Mouse (Mus musculus): ENCODE results near the gene Lrrn2.

The Lrrn2 gene

DNA sequence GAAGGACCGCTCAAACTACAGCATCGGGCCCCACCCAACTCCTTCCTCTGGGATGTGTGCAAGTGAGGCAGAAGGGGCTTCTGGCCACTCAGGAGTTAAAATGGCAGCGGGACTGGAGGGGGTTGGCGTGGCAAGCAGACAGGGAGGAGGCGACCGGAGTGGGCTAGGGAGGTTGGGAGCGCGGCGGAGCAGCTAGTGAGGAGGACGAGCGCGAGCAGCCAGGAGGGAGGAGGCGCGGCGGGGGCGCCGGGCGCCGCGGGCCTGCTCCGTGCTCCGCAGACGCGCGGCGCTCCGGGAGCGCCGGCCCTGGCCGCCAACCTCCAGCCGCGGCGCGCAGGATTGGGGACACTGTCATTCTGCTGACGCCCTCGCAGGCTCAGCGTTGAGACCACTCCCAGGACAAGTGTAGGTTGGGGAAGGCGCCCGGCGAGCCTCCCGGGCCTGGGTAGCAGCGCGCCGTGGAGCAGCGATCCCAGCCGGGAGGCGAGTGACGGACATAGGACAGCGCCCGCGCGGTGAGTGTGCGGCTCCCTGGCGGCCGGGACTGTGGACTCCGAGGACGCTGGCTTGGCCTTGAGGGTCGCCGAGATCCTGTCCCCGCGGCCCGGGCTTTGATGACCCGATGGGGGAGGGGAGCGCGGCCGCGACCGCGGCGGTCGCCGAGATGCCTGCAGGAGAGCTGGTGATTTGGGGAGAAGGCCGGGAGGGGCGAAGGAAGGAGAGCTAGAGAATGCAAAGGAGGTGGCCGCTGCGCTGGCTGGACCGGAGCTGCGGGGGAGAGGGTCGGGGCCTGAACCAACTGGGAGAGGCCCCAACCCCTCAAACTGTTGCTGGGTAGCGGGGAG lies at the start of gene Lrrn2:
TSS of gene Lrrn2 (plus strand) at position 113 of the 845 bp plus-strand sequence.
- DNase-seq (ENCODE audit: low read depth, low spot score), result no peak

DNA sequence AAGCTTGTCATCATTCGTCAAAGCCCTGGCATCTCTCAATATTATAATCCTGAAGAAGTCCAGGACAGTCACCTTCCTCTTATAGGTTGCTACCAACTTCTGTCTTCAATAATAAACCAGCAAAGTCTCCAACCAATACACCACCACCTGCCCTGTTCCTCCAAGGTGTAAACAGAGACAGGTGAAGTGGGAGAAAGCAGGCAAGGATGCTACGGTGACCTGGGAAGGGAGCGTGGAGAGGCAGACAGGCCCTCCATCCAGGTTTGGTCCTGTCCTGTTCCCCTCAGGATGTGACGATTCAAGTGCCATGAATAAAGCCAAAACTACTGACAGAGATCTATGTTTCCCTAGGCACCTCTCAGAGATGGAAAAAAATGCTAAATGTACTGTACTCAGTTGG lies 48.1 kb upstream of the Lrrn2 start:
- DNase-seq (ENCODE audit: low read depth, low spot score), result no peak

DNA sequence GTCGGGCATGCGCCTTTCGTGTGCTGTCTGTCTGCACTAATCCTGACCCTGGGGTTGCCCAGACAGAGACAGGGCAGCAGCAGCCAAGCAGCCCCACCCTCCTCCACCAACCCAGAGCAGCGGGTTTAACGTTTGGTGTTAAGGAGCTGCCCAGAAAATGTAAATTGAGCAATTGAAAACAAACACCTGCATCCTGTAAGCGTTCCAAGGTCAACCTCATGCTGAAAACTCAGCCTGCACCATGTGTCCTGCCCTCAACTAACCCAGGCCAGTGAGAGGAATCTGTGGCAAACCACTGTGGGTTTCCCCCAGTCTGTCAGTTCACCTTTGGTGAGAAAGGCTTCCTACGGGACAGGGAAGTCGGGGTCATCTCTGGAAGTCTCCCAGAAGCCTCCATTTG lies 46.0 kb upstream of the Lrrn2 start:
- no peak for DNase-seq (ENCODE audit: low read depth, low spot score)

DNA sequence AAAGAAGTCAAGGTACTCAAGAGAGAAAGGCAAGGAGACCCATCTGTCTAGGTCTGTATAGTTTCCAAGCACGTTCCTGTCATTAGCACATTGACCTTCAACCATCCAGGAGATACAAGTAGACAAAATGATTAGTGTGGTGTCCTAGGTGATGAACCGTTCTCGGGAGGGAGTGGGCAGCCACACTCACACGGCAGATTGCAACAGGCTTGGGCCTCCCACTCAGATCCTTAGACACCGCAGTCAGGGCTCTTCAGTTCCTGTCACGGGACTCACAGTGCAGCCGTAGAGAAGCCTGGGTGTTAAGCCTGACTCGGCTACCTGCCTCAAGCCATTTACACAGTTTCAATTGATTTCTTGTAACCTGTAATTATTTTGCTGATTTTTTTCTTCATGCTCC lies 43.2 kb upstream of the Lrrn2 start:
- no peak for DNase-seq (ENCODE audit: low read depth, low spot score)

DNA sequence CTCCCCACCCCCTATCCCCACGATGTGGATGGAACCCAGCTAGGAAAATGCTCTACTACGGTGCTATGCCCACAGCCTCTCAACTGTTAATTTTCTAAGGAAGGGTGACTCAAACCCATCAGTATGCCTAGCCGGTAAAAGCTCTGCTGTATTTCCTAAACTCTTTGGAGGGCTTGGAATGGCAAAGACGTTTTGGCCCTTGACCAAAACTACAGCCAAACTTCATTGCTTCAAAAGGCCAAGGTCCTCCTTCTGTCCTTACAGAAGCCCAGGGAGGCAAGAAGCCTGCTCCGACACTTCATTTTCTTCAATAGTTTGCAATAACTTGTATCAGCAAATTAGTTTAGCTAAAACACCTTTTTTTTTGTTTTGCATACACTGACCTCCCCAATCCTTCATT lies 42.4 kb upstream of the Lrrn2 start:
- no peak for DNase-seq (ENCODE audit: low read depth, low spot score)

DNA sequence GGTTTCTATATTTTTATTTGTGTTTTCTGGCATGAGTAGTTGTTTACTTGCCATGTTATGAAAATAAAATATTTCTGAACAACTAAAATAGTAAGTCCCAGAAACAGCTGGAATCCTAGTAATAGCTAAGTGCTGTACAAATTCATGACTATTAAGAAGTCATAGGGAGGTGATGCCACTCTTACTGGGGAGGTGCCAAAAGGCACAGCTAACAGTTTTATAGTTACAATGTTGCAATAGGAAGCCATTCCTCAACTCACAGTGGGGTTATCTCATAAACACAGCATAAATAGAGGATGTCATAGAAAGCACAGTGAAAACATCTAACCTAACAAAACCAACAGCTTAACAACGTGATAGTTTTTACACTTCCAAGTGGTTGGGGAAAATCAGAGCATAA lies 41.7 kb upstream of the Lrrn2 start:
- DNase-seq (ENCODE audit: low read depth, low spot score), result no peak

DNA sequence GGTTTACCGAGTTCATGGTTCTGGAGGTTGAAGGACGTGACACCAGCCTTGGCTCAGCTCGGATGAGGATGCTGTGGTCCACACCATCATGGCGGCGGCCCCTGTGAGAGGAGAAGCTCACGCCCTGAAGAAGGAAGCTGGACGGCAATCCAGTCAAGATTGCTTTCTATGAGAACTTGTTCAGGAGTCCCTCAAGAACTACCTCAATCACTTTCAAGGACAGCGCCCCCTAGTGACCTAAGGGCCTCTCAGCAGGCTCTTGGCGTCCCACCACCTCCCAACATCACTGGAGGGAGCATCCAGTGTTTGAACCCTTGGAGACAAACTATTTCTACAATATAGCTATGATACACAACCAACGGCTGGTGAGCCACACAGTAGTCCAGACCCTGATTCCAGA lies 36.5 kb upstream of the Lrrn2 start:
- no peak for DNase-seq (ENCODE audit: low read depth, low spot score)

DNA sequence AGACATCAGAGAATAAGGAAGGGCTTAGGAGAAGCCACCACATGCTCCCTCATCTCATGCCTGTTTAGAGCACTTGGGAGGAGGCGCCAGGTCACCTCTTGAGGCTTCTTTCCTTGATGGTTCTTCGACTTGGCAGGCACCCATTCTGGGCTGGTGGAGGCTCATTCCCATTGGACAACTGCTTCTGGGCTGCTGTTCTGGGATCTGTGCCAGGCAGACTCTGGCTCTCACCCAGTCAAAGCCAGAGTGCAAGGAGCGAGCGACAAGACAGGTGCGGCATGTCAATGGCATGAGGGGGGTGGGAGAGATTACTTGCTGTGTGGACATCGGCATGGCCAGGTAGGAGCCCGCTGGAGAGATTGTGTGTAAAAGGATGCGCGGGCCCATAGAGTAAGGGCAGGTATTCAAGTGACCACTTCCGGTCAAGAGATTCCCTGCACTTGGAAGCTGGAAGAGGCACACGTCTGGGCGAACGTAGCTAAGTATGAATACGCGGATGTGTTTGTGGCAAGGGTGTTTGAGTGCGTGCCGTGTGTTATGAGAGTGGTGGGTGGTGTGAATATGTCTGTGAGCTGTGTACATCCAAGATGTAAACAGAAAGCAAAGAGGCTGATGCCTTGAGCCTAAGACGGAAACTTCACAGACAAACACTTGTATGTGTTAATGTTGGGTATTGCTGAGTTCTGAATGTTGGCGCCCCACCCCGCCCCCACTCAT lies 35.8 kb upstream of the Lrrn2 start:
- no peak for DNase-seq (ENCODE audit: low read depth, low spot score)

DNA sequence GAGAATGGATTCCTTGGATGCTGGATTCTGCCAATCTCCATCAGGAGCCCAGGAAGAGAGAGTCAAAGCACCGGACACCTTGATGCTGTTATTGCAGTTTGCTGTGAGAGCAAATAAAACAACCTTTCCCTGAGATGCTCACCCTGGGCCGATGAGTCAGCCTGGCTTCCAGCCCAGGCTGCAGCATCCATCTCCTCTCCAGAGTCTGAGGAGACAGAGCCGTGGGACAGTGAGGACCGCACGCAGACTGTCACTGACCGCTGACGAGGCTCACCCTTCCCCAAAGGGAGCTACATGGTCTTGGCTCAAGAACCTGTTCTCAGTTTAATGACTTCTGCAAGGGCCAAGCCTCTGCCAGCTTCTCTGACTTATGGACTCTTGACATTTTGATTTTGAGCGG lies 34.3 kb upstream of the Lrrn2 start:
- DNase-seq (ENCODE audit: low read depth, low spot score), result no peak

DNA sequence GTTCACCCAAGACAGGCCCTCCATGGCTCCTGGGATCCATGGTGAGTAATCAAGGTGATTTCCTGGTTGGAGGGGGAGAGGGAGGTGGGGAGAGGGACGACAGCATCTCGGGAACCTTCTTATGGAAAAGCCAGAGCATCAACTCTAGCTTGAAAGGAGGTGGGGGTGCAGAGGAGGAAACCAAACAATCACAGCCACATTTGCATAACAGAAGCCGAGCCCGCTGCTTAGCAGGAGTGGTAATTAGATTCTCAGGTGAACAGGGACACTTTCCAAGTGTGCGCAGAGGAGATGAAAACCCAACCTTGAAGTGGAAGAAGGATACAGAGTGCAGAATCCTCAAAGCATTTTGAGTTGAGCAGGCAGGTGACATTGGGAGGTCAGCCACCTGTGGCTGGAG lies 29.3 kb upstream of the Lrrn2 start:
- no peak for DNase-seq (ENCODE audit: low read depth, low spot score)

DNA sequence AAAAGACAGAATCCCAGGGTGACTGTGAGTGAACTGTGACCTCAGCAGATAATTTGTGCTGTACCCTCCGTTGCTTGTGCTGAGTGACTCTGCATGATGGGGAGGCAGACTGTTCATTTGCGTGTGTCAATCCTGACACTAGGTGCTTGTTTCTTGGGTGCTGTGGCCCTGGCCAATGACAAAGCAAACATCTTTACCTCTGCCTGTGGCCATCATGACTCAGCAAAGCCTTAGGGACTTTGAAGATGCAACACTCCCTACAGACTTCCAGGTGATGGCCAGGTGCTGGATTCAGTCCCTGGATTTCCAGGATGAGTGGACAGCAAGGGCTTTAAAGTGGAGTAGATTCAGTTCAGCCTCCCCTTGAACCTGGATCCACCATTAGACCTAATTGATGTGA lies 28.8 kb upstream of the Lrrn2 start:
- DNase-seq (ENCODE audit: low read depth, low spot score), result no peak

DNA sequence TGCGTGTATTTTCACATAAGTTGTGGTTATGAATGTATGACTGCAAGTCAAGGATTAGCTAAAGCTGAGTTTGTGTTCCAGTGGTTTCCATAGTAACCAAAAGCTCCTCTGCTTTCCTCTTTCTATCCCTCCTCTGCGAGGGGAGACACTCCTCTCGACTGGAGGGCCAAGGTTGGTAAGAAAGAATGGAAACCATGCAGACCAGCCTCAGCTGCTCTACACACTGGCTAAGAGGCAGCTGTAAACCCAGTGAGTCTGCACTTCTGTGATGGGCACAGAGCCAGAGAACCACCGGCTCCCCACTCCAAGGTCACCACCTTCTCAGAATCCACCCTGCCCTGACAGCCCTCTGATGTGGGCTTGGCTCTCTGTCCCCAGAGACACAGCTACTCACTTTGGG lies 28.3 kb upstream of the Lrrn2 start:
- no peak for DNase-seq (ENCODE audit: low read depth, low spot score)

DNA sequence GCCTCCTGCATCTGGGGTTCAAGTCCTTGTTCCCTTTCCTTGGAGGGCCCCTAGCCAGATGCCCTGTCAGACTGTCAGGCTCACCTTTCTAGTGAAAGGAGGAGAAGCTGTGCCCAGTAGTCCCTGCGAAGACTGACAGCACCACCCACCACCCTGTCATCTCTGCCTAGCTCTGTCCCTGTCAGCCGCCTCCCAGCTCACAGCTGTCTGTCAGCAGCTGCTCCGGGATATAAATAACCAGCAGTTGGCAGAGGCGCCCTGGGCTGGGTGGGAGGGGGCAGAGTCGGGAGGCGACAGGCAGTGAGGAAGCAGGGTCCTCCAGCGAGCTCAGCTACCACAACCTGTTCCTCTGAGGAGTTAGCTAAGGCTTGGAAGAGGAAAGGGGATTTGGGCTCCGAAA lies 26.8 kb upstream of the Lrrn2 start:
- no peak for DNase-seq (ENCODE audit: low read depth, low spot score)

DNA sequence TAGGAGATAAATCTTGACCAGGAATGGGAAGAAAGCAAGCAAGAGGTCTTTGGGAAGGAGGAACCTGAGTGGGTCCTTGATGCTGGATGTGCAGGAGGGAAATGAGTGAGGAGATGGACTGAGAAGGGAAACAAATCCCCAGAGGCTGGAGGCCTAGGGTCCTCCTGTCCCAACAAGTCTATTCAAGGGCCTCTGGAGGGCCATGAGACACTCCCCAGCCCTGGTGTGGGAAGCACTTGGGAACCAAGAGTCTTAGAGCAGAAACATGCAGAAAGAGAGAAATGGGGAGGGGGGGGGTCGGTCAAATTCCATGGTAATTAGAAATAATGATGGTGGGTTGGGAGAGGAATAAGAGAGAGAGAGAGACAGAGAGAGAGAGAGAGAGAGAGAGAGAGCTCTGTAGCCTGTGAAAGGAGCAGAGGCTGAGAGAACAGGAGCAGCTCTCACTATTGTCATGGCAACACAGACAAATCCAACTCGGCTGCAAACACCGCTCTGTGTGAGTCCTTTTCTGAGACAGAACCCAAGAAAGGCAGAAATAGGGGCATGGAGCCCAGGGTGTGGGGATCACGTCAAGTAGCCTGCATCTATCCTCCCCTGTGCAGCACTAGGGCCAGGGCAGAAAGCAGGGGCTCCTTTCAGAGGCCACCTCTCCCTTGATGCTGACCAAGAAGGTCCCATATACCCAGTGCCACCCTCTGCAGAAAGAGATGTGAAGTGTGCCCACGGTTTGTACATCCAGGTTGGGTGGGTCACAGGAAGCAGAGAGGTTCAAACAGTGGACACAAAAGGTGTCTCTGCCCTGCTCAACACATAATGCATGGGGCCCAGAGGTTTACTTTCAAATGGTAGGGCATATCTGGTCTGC lies 21.3 kb upstream of the Lrrn2 start:
- DNase-seq (ENCODE audit: low read depth, low spot score), result no peak

DNA sequence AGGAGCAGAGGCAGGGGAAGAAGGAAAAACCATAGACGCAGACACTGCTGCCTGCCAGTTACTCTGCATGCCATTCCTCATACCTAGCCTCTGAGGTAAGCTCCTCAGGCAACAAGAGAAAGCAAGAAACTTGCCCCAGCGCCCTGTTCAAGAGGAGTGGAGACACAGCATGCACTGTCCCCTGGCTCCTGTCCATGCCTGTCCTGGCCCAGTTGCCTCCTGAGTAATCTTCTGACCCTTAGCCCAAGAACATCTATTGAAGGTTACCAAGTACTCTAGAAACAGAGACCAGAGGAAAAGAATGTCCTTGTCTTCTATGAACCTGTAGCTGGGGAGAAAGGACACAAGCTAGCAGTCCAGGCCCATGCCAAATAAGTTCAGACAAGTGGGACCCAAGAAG lies 15.9 kb upstream of the Lrrn2 start:
- no peak for DNase-seq (ENCODE audit: low read depth, low spot score)

DNA sequence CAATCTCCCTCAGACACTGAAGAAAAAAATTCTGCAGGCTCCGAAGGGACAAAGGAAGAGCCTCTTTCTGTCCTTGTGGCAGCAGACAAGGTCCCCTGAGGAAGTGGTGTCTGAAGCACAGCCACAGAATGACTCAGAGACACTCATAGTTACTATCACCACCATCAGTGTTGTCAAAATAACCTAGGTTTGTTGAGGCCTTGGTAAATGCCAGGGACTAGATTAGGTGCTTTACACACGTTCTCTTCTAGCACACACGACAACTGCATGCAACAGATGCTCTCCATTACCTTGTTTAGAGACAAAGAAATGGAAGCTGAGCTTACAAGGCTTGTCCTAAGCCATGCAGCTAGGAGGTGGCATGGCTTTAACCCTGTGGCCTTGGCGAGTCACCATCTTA lies 14.5 kb upstream of the Lrrn2 start:
- no peak for DNase-seq (ENCODE audit: low read depth, low spot score)

DNA sequence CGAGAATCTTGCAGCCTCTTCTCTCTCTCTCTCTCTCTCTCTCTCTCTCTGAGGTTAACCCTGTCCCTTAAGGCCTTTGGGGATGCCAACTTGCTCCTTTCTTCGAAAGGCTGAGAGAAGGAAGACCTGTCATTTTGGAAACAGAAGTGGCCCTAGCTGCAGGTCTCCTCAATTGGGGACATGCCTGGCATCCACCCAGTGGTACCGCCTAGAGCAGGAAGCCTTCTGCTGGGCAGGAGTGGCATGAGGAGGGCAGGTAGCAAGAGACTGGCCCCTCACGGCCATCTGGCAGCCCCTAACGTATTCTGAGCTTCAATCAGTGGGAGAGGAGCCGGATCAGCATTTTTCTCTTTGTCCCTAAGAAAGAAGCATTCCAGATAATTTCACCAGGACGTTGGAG lies 9.7 kb upstream of the Lrrn2 start:
- no peak for DNase-seq (ENCODE audit: low read depth, low spot score)

DNA sequence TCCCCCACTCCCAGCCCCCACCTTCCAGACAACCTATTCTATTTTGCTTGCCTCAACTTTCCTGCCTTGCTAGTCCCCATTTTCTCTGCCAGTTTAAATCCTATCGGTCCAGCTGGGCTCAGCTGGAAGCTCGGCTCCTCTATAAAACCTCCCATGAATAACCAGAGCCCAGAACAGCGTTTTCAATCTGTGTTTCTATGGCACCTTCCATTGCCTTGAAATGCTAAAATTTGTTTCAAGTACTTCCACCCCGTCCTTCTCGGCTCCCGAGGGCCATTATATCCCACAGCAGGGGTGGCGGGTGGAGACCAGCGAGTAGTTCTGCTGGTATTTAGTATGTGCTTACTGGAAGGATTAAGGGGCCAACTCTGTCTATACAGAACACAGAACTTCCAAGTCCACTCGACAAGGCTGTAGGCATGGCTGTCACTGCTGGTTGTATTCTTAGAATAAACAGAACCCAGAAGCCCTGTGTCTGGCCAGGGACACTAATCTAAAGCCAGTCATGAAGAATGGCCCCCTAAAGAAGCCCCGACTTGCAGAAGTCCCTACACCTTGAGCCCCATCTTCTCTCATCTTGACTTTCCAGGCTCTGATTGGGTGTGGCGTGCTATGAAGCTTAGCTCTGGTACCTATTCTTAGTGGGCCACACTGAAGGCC lies 992 bp upstream of the Lrrn2 start:
- DNase-seq (ENCODE audit: low read depth, low spot score), result no peak

DNA sequence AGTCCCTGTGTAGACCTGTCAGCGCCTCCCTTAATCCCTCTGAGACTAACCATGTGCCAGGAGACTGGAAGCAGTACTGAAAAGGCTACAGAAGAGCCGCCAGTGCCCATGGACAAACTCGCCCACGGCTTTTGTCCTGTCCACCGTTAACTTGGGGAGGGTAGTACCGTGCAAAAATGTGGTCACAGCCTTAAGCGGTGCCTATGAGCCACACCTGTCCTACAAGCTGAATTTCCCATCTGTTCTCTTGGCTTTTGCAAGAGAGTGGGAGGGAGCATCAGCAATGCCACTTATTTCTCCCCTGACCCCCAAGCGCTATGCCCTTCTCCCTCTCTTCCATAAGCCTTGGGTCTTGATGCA lies 292 bp upstream of the Lrrn2 start:
- DNase-seq (ENCODE audit: low read depth, low spot score), result no peak

DNA sequence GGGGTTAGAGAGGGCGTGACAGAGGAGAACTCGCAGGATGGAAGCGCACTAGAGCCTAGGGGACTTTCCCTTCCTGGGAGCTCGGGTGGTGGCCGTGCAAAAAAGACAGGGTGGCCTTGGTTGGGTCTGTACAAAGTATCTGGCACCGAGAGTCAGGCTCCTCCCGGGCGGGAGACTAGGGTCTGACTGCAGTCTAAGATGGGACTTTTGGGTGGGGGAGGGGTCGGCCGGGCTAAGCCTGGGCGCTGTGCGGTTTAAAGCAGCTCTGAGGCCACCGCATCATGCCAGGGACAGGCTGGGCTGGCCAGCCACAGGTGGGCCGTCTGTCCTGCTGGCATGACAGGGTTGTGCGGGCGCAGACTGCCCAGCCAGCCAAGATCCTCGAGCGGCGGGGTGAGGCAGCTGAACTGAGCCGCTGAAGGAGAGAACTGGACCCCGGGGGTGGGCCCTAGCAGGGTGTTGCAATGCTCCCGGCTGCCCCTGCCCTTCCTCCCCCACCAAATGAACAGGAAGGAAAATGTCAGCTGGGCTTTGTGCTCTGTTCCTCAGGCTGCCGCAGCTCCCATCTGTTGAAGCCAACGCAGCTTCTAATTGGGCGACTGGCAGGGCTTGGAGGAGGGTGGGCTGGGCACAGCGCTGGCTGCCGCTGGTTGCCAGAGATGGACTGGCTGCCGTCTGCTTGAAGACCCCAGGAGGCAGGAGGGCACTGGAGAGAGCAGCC lies 1.1 kb downstream of the Lrrn2 start:
- no peak for DNase-seq (ENCODE audit: low read depth, low spot score)

DNA sequence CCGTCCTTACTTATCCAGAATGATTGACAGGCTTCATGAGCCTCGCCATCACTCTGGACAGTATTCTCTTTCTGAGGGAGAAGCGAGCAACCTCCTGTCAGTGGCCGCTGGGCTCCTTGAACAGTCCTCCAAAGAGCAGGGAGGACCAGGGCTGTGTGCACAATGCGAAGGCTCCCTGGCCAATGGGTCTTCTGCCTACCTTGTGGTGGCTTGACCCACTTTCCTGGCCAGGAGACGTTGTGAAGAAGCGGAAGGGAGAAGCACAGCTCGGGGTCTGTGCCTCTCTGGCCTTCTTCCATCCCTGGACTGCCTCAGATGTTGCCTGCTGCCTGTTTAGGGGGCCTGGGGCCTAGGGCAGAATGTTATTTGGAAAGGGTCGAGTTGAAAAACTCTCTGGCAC lies 1.8 kb downstream of the Lrrn2 start:
- no peak for DNase-seq (ENCODE audit: low read depth, low spot score)

Data from retina, adult 2 months (tissue).